Mouse (Mus musculus) gastrocnemius, adult 8-10 months (tissue): ENCODE measurements around the gene Pdgfa. TPM values are rescaled to one million over a fixed set of nuclear protein-coding genes. Genes with fewer than 3 reads are reported as not detected.

Experiments used
- total RNA-seq, 4 experiments: library from RNA; stranded (reverse); gene quantifications; 2 replicates each; pipeline ENCODE4 v1.2.4; 2022

Pdgfa gene
- total RNA-seq, 4 experiments from 2014 or later: 19.8 to 32.1 (median 25.2) TPM

Other genes starting within 250 kb of the Pdgfa start
- 10 to 100 TPM; 12.8 to 30.8 (median 19.1) TPM for gene Fam20c, start 242.9 kb downstream of the Pdgfa start, total RNA-seq
- gene Gm5294, start 177.3 kb downstream of the Pdgfa start, total RNA-seq: not detected
- gene Prkar1b, start 152.6 kb upstream of the Pdgfa start, total RNA-seq: 1 to 10 TPM in 1 of 4 experiments, under 1 TPM in 3; 0.70 to 1.5 (median 0.75) TPM
- gene Dnaaf5, start 152.9 kb upstream of the Pdgfa start, total RNA-seq: 10 to 100 TPM; 16.6 to 20.3 (median 17.4) TPM
- 10 to 100 TPM; 33.7 to 44.4 (median 41.2) TPM for gene Sun1, start 203.3 kb upstream of the Pdgfa start, total RNA-seq